Mouse (Mus musculus) v-Abl transformed pro-B cells (cell line): Measurements from ENCODE around the gene Accs.

Experiments used
- in situ Hi-C, 2 experiments: fragments of 400-800 bp; cut with MboI; formaldehyde crosslinking; loops; one replicate each; pipeline ENCODE4 v1.15.1; 2025; ENCODE audit not compliant: unreplicated experiment in 2 of 2

Gene Accs

GRCm38 (mm10) chr2:93849505-93850089 lies at the start of gene Accs:
Gene Accs (minus strand): TSS chr2:93849943.
- in situ Hi-C loops = loop anchor here in 1 of 2 experiments (10.0 to 25.0 kb wide), 2 partner anchors 438 to 565 kb away; no protein-coding TSS in a partner anchor

- in situ Hi-C loops = loop anchor here in 1 of 2 experiments (25.0 kb wide), 1 partner anchor 396 kb away; no protein-coding TSS in a partner anchor
These were observed 42.0 kb upstream of the Accs start for GRCm38 (mm10) chr2:93891611-93892280.

GRCm38 (mm10) chr2:93890143-93890542 lies 40.4 kb upstream of the Accs start:
- in situ Hi-C loops = loop anchor here in 1 of 2 experiments (25.0 kb wide), 1 partner anchor 397 kb away; no protein-coding TSS in a partner anchor

- in situ Hi-C loops = loop anchor here in 1 of 2 experiments (25.0 kb wide), 1 partner anchor 398 kb away; no protein-coding TSS in a partner anchor
These were observed 39.3 kb upstream of the Accs start for GRCm38 (mm10) chr2:93889071-93889470.

DNA sequence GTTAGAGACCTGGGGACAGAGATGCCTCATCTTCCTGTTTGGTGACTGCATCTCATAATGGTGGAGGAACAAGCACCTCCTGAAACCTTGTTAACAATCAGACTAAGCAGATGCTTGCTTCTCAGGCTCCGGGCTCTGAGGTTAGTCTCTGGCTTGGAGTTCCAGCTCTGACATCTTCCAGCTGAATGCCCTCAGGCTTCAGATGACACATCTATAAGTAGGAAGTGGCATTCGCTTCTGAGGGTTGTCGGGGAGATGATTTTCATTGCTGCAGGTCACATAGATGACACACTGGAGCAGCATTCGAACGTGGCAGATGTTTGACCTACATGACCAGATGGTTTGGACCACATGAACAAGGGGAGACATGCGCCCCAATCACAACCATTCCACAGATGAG lies 38.6 kb upstream of the Accs start:
- in situ Hi-C loops = loop anchor here in 1 of 2 experiments (25.0 kb wide), 1 partner anchor 399 kb away; no protein-coding TSS in a partner anchor

GRCm38 (mm10) chr2:93887273-93887672 lies 37.5 kb upstream of the Accs start:
- in situ Hi-C loops = loop anchor here in 1 of 2 experiments (25.0 kb wide), 1 partner anchor 400 kb away; no protein-coding TSS in a partner anchor

GRCm38 (mm10) chr2:93886013-93886794 lies 36.5 kb upstream of the Accs start:
- in situ Hi-C loops = loop anchor here in 1 of 2 experiments (25.0 kb wide), 1 partner anchor 401 kb away; no protein-coding TSS in a partner anchor

DNA sequence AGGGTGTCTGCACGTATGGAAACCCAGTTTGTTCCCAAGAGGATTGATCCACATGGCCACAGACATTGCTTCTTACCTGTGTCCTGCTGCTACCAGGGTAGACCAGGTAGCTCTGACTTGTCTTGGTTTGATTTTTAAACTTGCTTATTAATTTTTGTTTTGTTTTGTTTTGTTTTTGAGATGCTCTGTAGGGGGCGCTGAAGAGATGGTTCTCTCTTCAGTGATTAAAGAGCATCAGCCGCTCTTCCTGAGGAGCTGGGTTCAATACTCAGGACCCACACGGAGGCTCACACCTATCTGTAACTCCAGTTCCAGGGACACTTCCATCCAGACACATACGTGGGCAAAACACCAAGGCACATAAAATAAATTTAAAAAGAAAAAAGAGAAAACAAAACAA lies 33.3 kb upstream of the Accs start:
- in situ Hi-C loops = loop anchor here in 1 of 2 experiments (5.0 to 25.0 kb wide), 2 partner anchors 109 to 404 kb away; no protein-coding TSS in a partner anchor

- in situ Hi-C loops = loop anchor here in 1 of 2 experiments (5.0 to 25.0 kb wide), 2 partner anchors 110 to 405 kb away; no protein-coding TSS in a partner anchor
These were observed 32.1 kb upstream of the Accs start for GRCm38 (mm10) chr2:93881640-93882367.

GRCm38 (mm10) chr2:93880981-93881380 lies 31.2 kb upstream of the Accs start:
- in situ Hi-C loops = loop anchor here in 1 of 2 experiments (5.0 to 25.0 kb wide), 2 partner anchors 111 to 406 kb away; no protein-coding TSS in a partner anchor

- in situ Hi-C loops = loop anchor here in 1 of 2 experiments (5.0 to 25.0 kb wide), 2 partner anchors 112 to 407 kb away; no protein-coding TSS in a partner anchor
These were observed 30.7 kb upstream of the Accs start for GRCm38 (mm10) chr2:93880450-93880849.

- in situ Hi-C loops = loop anchor here in 1 of 2 experiments (25.0 kb wide), 1 partner anchor 410 kb away; no protein-coding TSS in a partner anchor
These were observed 27.3 kb upstream of the Accs start for GRCm38 (mm10) chr2:93877005-93877404.

GRCm38 (mm10) chr2:93874606-93875005 lies 24.9 kb upstream of the Accs start:
- in situ Hi-C loops = loop anchor here (25.0 kb wide), 1 partner anchor 413 kb away; no protein-coding TSS in a partner anchor

GRCm38 (mm10) chr2:93874227-93874514 lies 24.4 kb upstream of the Accs start:
- in situ Hi-C loops = loop anchor here in 1 of 2 experiments (25.0 kb wide), 1 partner anchor 413 kb away; no protein-coding TSS in a partner anchor

- in situ Hi-C loops = loop anchor here in 1 of 2 experiments (25.0 kb wide), 1 partner anchor 414 kb away; no protein-coding TSS in a partner anchor
These were observed 23.9 kb upstream of the Accs start for GRCm38 (mm10) chr2:93873449-93874226.

- in situ Hi-C loops = loop anchor here in 1 of 2 experiments (25.0 kb wide), 1 partner anchor 415 kb away; no protein-coding TSS in a partner anchor
These were observed 22.5 kb upstream of the Accs start for GRCm38 (mm10) chr2:93872257-93872656.

DNA sequence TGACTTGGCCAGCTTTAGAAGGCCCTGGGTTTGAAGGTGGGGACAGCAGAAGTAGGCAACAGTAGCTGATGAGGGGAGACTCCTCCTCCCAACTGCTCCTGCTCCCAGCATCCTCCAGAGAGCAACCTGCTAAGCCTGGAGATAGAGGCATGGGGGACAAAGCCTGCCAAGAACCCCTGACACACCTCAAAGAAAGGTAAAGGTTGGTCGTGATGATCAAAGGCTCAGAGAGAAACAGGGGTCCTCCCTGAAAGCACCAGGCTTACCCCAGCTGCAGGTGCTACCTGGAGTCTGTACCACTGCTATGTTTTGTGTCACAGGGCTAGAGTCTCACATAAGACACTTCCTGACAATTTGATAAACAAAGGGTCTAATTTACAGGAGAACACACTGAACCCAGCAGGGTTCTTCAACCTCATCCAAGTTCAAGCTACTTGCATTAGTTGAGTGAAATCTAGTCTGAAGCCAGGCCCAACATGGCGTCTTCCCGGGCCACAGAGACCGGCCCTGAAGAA lies 21.7 kb upstream of the Accs start:
- in situ Hi-C loops = loop anchor here in 1 of 2 experiments (25.0 kb wide), 1 partner anchor 416 kb away; no protein-coding TSS in a partner anchor

GRCm38 (mm10) chr2:93870842-93871241 lies 21.1 kb upstream of the Accs start:
- in situ Hi-C loops = loop anchor here in 1 of 2 experiments (25.0 kb wide), 1 partner anchor 416 kb away; no protein-coding TSS in a partner anchor
